Mouse (Mus musculus): Measurements from ENCODE around the gene Serpina3n.
"Not testable (repeated sequence)": the region's sequence is repeated elsewhere in the genome, so short reads cannot be mapped to it uniquely, and the experiment has no call there.

The Serpina3n gene

GRCm38 (mm10) chr12:104433951-104434735 is 27.6 kb downstream of the Serpina3n start:
- peak; percentile 42 for DNase-seq (ENCODE audit: low spot score)

- peak; percentile 93 for DNase-seq (ENCODE audit: low spot score)
Measured at GRCm38 (mm10) chr12:104440087-104440760, 33.7 kb downstream of the Serpina3n start.

GRCm38 (mm10) chr12:104443716-104444115 is 37.2 kb downstream of the Serpina3n start:
- DNase-seq (ENCODE audit: low spot score) = no peak

DNA sequence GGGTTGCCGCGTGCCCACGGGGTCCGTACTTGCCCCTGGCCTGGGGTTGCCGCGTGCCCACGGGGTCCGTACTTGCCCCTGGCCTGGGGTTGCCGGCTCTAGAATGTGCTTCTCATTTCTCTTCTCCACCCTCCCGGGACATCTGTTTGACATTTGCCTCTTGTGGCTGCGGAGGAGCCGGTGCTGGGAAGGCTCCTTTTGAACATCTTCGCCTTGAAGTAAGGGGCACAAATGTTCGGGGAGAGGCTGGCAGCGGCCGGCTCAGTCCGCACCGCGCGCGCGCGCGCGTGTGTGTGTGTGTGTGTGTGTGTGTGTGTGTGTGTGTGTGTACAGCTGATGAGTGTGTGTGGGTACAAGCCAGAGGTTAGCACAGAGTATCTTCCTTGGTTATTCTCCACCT is 40.5 kb downstream of the Serpina3n start:
- not testable (repeated sequence) for DNase-seq (ENCODE audit: low spot score)

- DNase-seq (ENCODE audit: low spot score) = peak; percentile 64
Measured at GRCm38 (mm10) chr12:104448099-104448498, 41.6 kb downstream of the Serpina3n start.

- no peak for DNase-seq (ENCODE audit: low spot score)
Measured at GRCm38 (mm10) chr12:104450257-104450656, 43.7 kb downstream of the Serpina3n start.

DNA sequence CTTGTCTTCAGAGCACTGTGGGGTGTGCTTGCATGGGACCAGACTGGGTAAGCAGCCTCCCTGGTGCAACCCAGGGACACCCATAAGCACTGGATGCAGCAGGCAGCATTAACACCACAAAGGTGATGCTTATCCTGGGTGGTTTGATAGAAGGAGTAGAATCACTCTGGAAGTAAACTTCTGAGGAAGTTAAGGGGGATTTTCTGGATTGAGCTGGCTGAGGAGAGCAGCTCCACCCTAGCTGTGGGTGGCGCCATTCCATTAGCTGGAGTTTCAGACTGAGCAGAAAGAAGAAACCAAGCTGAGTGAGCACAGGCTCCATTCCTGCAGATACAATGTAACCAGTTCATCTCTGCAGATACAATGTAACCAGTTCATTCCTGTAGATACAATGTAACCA is 46.5 kb downstream of the Serpina3n start:
- no peak for DNase-seq (ENCODE audit: low spot score)

- DNase-seq (ENCODE audit: low spot score) = no peak
Measured at GRCm38 (mm10) chr12:104459377-104459776, 52.8 kb downstream of the Serpina3n start.

GRCm38 (mm10) chr12:104461372-104461771 is 54.8 kb downstream of the Serpina3n start:
- no peak for DNase-seq (ENCODE audit: low spot score)

Measured in retina, embryonic 14.5 days (tissue).